Mouse (Mus musculus) T-cell, adult 2 months (primary cell): Measurements from ENCODE around the gene Kit.

Source experiments
- DNase-seq: peaks from one replicate; pipeline ENCODE4 v3.0.0; 2022; ENCODE audit warnings: low spot score

The Kit gene

DNA sequence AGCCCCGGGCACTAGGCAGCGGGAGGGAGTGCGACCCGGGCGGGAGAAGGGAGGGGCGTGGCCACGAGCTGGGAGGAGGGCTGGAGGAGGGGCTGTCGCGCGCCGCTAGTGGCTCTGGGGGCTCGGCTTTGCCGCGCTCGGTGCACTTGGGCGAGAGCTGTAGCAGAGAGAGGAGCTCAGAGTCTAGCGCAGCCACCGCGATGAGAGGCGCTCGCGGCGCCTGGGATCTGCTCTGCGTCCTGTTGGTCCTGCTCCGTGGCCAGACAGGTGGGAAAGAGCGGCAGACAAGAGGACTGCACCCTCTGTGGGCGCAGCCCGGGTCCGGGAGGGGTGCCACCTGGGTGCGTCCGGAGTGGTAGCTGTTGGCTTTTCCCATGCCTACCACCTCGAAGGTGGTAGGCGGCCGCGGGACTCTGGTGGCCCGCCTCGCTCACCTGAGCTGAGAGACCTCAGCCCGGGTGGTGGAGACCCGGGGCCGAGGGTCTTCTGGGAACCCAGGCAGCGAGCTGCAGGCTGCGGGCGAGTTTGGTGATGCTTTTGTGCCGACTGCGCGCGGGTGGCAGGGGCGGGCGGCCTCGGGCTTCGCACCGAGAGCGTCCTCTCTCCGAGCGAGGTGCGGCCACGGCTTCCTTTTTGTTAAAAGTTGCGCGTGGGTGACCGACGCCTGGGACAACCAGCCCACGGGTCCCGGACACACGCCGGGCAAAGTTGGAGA is at the start of gene Kit:
Gene Kit, plus strand, starts transcription at position 65 of the 715 bp plus-strand sequence.
- peak; percentile 7 for DNase-seq

DNA sequence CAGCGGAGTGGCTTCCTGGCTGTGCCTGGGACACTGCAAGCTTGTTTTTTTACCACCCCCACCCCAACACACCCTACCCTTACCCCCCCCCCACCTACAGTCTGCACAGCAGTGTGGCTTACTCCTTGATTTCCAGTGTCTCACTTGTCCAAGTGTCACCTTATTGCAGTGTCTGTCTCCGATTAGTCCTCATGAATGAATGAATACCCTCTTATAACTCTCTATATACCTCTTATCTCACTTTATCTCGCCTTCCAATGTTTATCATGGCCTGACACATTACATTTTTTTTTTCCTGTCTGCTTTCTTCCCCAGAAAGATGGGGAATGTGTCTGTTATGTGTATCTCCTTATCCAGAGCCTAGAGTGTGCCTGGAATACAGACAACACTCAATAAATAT is 38.6 kb upstream of the Kit start:
- DNase-seq: no peak

DNA sequence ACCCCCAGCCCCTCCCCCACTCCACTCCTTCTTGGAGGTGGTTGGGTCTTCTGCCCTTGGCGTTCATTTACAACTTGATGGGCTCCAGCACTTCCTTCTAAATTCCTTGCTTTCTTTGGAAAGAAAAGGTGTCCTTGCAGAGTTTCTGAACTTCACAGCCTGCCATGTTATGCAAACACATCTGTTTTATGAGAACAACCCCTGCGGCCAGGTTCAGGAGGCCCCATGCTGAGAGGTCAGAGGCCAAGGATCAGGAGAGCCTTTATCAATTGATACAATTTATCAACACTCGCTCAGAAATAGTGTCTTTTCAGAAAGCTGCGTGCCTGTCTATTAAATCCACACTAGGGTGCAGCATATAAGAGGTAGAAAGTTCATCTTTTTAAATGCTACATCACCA is 37.0 kb upstream of the Kit start:
- no peak for DNase-seq

DNA sequence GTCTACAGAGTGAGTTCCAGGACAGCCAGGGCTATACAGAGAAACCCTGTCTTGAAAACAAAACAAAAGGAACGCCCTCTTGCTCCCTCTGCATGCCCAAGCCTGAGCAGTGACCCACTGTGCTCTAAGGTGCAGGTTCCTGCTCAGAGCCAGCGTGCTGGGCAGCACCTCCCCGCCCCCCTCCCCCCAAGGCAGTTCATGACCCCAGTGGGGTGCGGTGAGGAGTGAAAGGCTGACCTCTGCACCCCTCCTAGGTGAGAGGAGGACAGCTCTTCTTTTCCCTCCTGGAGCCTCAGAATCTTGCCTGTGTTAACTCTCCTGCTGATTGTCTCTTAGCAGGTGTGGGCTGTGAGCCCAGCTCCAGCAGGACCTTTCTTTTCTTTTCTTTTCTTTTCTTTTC is 36.3 kb upstream of the Kit start:
- DNase-seq: no peak

DNA sequence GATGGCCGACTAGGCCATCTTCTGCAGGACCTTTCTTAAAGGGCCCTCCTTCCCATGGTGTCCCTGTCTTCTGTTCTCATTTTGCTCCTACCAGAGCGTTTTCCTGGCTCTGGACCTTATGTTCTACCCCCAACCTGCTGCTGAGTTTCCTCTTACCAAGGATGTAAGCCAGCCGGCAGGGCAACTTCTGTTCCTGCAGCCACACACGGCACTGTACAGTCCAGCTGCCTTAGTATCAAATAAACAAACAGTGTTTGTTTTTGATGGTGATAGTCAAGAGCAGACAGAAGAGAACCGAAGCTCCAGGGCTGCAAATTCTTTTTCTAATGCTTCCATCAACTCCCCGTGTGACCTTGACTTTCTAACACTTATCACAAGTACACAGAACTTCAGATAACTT is 35.6 kb upstream of the Kit start:
- DNase-seq: no peak

DNA sequence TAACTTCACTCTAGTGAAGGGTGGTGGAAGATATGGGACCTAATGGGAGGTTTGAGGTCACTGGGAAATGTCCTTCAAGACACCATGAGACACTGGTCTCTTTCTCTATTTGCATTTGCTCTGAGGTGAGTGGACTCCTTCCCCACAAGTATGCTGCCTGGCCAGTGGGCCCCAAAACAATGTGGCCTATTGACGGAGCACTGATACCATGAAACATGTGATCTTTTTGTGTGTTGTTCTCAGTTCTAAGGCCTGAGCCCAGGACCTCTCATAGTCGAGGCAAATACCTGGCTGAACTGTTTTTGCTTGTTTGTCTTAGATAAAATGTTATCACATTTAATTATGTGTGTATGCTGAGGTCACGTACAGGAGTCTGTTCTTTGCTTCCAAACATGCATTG is 31.0 kb upstream of the Kit start:
- DNase-seq: no peak

DNA sequence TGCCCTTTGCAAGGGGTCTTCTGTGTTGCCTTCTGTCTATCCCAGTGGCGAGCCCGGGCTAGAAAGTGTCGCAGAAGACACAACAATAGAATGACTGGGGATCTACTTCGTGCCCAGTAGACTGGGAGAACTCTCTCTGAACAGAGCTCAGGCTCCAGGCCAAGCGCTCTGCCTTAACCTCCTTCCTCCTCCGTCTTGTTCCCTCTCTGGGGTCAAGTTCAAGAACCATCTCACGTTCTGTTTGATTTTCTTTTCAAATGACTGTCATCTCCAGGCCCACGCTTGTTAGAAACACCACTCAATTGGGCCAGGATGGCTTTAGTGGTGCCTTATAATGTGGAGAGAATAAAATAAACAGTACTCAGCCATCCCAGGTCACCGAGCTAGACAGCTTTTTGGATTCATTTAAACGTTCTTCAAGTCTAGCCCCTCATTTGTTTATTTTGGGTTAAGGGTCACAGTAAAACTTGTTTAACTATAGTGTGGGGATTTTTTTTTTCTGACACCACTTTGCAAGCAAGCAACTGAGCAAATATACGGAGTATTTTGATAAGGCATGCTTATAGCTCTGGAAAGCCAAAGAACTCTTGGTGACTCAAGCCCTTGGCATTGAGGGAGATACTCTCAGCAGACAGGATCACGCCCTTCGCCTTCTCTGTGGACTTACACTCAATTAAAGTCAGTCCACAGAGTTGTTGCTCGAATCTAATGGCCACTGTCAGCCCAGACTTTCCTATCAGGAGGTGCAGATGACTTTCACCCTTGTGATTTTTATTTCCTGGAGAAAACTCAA is 30.0 kb upstream of the Kit start:
- no peak for DNase-seq

DNA sequence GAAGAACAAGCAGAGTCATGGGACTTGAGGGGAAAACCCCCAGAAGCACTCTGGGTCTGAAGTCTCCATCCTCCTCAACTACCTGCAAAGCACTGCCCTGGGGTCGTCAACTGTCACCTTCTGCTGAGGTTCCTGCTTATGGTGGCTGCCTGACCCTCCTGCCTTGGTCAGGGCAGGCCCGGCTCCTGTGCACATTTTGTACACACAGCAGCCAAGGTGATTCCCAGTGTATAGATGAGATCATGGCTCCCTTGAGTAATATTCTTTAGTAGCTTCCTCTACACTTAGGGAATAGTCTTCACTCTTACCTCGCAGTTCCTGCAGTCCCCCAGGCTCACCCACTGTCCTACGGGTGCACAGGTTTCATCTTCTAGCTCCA is 29.5 kb upstream of the Kit start:
- no peak for DNase-seq

DNA sequence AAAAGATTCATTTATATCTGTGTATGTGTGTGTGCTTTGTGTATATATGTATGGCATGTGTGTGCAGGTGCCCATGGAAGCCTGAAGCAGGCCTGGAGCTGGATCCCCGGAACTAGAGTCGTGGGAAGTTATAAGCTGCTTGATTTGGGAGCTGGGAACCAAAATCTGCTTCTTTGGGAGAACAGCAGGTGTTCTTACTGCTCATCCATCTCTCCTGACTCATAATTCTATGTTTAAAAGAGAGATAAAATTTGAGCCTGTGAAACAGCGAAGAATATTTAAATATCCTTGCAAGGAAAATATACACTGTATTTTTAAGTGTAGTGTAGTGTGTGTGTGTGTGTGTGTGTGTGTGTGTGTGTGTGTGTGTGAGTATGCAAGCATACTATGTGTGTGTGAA is 21.7 kb upstream of the Kit start:
- no peak for DNase-seq

DNA sequence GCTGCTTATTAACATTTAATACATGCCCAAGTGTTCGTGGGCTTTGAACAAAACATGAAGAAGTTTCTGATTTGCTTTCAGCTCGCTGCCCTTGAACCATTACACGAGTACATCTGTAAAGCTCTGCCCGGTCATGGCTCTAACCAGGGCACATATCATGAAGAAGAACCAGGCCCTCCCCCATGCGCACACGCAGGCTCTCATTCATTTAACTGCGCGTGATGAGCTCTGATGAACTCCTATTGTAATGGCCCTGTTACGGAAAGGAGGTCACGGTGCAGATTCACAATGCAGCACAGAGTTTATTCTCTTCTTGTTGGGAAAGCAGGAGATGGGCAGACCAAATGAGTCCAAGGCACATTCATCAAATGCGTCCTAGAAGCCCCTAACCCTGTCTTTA is 17.1 kb upstream of the Kit start:
- no peak for DNase-seq

DNA sequence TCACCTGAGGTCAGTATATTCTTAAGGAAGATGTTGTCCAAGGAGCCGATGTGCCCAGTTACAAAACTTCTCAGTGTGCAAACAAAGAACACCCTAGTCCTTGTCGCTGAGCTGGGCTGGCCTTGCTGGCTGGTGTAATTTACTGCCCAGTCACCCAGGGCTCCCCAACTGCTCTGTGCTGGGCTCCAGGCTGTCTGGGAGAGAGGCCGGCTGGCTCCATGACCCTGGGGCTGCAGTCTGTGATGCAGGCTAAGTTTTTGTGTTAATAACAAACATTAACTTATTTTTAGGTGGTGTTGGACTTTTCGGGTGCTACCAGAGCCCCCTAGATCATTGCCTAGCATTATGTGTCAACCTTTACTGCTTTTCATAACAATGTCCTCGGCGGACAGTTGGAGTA is 15.4 kb upstream of the Kit start:
- DNase-seq: no peak

DNA sequence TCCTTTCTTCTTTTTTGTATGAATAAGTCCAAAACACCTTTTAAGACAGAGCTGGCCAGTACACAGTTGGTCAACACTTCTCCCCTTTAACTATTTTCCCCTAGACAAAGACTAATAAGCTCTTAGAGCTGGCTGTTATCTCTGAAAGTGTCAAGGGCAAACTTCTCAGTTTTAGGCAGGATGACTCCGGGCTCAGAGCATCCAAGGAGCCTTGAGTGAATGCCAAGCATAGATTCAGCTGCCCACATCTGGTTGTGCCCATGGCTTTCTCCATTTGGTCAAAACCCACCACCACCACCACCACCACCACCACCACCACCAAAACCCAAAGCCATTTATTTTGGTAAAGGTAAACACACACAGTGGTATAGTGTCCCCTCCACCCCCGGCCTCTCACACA is 13.5 kb upstream of the Kit start:
- DNase-seq: no peak

DNA sequence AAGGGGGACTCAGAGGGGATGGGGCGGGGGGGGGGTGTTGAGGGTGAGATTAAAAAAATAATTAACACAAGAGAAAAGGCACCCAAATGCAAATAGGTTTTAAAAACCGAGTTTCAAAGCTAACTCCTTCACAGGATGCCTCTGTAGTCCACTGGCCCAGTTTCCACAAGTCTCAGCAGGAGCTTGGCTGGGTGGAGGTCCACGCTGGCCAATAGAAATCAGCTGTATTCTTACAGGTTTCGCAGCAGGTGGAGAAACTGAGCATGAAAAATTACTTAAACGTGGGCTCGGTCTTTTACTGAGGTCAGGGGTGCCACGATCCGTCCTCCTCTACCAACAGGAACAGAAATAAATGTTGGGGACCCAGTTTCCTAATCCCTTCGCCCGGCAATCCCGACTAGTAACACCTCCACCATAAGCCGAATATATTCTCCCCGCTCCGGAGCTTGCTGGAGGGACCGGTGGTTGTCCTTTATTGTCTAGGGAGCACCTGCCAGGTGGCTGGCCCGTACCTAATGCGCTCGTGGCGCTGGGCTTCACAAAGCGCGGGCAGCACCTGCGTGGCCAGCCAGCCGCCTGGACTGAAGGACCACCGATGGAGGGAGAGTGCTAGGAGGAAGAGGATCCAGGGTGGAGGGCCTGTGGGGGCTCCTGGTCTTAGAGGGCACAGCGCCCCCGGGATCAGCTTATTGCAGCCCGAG is 415 bp upstream of the Kit start:
- DNase-seq: no peak

DNA sequence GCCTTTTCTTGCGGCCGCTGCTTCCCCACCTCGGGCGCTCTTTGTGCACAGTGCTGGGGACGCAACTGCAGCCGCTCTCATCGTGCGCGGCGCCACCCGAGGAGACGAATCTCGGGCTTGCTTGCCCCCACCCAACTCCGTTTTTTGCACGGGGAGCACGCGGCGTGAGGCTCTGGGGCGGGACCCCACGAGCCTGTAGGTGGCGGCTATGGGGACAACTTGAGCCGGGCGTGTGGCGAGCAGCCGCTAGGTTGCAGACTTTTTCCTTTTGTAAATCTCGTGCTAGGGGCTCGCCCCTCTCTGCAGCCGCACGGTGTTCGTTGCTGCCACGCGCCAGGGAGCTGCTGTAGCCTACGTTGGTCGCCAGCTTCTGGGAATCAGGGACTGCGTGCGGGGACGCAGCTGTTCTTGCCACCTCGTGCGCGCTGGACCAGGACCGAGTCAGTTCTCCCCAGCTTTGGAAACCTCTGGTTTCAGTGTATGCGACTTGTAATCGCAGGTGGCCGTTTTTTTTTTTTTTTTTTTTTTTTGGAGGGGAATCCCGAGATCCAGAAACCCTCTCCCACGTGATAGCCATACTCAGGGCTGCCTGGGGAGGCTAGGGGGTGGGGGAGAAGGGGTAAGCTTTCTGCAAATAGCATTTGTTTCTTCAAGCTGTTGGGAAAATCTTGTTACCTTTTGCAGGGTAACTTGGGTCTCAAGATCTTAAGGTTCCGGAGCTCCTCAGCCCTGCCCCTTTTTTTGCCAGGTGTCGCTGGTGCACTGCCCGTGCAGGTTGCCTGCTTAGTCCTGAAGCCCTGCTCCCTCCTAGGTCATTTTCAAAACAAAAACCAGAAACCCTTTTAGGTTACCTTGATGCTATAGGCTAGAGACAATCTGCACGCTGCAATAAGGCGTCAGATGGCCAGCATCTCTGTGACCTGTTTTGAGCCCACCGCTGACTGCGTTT is 1.1 kb downstream of the Kit start:
- no peak for DNase-seq

DNA sequence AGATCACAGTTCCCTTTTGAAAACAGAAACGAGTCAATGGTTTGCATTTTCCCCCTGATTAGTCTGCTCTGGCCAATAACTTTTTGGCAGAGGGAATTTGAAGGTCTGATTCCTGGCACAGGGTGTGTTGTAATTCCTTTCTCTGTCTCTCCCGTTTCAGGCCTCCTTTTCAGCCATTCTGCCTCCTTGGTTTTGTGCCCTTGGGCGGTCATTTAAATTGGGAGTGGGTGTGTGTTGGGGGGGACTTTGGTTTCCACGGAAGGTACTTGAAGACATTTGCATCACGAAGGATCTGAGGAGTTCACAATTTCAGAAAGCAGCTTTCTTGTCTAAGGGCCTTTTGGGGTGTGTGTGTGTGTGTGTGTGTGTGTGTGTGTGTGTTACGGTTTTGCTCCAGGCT is 2.0 kb downstream of the Kit start:
- DNase-seq: no peak

DNA sequence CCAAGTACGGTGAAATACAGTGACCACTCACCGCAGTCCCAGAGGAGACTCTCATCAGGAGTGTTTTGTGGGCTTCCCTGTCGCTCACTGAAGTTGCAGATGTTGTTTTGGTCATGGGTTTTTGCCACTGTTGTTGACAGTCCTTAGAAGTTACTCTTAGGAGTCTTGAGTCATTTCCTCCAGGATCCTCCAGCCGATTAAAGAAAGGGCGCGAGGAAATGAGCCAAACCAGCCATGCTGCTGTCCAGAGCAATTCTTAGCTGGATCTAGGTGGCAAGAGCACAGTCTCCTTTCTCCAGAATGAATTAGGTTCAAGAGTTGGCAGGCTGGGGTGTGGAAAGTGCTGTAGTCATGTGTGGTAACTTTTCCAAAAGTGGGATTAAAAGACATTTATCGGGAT is 3.4 kb downstream of the Kit start:
- no peak for DNase-seq

DNA sequence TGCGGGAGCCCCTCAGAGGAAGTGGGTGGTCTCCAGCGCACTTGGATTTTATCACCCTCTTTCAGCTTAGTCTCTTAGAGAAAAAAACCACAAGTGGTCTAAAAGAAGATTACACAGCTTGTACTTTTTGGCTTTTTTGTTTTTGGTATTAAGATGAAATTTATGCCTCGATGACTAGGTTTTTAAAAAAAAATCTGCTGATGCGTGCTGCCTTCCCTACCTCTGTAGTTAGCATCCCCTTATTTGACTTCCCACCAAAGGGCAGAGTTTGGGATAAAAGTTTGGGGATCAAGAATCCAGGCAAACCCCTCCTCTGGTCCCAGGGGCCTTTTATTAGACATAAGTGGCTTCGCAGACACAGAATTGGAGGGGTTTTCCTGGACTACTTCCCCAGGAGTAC is 4.5 kb downstream of the Kit start:
- DNase-seq: no peak

DNA sequence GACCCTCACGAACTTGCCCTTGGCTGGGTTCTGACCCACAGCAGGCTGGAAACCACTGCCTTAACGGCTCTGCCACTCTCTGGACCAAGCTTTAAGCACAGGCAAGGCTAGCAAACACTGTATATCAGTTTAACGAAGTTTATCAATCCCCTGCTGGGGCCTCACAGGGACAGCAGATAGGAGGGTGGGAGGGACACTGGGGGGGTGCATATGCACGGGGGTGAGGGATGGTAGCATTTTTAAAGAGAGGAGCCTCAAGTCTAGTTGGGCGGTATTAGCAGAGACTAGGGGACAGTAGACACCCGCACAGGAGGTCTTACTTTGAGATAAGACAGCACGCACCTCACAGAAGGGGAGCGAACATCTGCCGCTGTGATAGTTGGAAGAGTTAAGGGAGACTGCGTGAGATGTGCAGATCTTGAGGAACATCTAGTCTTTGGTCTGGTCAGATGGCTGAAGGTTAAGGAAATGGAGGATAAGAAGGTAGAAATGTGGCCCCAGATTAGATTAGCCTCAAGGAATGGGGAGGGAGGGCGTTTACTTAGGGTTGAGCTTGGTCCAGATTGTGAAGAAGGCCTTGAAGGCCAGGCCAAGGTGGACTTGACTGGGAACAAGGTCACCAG is 5.0 kb downstream of the Kit start:
- no peak for DNase-seq

DNA sequence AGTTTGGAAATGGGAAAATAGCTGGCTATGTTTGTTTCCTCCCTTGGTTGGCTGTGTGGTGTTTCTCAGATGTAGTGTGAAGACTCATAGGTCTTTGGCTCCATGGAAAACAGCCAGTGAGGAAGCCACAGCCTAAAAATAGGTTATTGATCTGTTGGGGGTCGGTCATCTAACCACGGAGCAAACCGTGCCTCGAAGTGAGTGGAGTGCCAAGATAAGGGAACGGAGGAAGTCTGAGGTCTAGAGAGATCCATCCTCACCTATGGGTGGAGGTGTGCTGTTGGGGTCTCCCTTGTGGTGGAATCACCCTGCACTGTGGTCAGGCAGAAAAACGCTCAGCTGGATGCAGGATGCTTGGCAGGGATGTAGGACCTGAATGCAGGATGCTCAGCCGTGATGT is 7.2 kb downstream of the Kit start:
- no peak for DNase-seq

DNA sequence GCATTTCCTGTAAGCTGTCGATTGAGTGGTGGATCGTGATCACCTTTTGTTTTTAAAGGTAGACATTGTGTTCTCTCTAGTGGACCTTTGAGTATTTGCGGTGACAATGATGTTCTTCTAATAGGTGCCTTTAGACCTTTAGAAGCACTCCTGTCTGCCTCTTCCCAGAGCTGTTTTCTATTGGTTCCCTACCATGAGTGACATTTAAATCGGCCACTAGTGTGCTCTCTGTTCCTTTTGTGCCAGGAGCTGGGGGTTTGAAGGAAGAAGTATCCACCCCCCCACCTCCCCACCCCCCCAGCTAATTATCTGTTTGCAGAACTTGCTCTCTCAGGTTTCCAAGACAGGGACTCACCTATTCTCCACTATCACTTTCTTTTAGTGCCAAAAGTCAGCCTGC is 13.1 kb downstream of the Kit start:
- DNase-seq: no peak

DNA sequence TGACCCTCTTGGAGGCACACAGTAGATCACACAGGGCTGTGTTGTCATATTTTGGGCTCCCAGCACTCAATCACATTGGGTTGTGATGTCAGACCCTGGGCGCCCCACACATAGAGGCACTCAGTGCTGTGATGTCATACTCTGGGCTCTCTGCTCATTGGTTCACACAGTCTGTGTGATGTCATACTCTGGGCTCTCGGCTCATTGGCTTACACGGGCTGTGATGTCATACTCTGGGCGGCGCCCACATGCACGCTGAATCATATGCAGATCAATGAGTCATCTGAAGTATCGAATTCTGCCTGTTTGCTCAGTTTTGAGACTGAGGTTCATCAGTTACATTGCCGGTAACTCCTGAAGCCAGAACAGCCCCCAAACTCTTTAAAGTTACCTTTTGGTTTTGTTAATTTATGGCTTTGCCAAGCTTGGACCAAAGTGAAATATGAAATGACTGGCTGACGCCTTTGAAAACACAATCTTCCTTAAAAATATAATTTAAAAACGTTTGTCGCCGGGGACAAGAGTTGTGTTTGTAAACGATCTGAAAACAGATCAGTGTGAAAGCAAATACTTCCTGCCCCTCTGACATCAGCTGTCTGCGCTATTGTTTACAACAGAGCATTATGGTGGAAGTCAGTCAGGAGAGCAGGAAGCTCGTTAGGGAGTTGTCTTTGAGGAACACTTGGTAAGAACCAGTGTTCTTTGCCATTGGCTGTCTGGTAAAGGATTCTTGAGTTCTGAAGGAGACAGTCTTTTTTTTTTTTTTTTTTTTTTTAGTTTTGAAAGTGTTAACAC is 15.0 kb downstream of the Kit start:
- DNase-seq: no peak
